Mouse (Mus musculus) frontal cortex, postnatal 10 days (tissue): ENCODE measurements around the gene Rrp15.

Experiments used
- DNase-seq, 2 experiments: peaks; one replicate each; pipeline ENCODE4 v3.0.0; 2022; ENCODE audit warnings: low spot score in 2 of 2, mixed read lengths in 1 of 2

The Rrp15 gene

GRCm38 (mm10) chr1:186714980-186715896 is 33.9 kb downstream of the Rrp15 start:
- DNase-seq = no peak

GRCm38 (mm10) chr1:186714215-186714614 is 34.9 kb downstream of the Rrp15 start:
- DNase-seq = no peak

DNA sequence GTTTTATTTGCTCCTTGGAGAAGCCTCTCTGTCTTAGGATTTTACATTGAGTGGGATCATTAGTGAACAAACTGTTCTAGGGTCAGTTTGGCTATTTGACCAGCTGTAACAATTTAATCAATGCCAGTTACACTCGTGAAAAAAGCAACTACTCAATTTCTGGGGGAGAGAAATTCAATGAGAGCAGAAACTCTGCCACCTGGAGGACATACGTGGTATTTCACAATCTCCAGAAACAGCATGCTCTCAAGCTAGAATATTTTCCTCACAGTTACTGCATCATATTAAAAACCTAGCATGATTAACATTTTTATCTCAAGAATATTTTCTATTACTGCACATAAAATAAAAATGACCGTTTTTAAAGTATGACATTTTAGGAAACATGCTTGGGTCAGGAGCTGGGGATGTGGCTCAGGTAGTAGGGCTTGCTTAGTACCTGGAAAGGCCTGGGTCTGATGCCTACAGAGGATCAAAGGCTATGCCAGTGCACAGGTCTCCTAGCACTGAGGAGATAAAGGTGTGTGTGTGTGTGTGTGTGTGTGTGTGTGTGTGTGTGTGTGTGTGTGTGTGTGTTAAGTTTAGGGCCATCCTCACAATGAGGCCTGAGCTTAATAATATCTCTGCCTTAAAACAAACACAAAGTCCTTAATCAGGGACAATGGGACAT is 36.2 kb downstream of the Rrp15 start:
- no peak for DNase-seq

DNA sequence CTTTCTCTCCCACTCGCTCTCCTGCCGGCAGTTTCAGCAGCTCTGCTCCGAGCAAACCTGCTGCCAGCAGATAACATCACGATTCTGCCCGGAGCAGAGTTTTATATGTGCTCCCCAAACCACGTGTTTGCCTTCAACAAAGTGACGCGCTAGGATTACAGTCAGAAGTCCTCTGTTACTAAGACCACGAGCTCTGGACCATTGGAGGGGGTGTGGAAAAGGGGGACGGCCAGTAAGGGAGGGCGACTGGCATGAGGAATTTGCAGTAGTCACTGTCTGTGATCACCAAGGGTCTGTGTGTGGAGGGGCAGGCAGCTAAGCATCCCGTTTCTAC is 43.3 kb downstream of the Rrp15 start, which contains the start of gene Tgfb2:
Gene Tgfb2 (minus strand): TSS at position 75 of the 334 bp plus-strand sequence.
- no peak for DNase-seq

- peak; percentile 29 to 60 for DNase-seq
Observed at GRCm38 (mm10) chr1:186705203-186705914, 43.8 kb downstream of the Rrp15 start.

GRCm38 (mm10) chr1:186703980-186704701 is 45.0 kb downstream of the Rrp15 start:
- DNase-seq = no peak

- DNase-seq = no peak
Observed at GRCm38 (mm10) chr1:186703256-186703979, 45.7 kb downstream of the Rrp15 start.

DNA sequence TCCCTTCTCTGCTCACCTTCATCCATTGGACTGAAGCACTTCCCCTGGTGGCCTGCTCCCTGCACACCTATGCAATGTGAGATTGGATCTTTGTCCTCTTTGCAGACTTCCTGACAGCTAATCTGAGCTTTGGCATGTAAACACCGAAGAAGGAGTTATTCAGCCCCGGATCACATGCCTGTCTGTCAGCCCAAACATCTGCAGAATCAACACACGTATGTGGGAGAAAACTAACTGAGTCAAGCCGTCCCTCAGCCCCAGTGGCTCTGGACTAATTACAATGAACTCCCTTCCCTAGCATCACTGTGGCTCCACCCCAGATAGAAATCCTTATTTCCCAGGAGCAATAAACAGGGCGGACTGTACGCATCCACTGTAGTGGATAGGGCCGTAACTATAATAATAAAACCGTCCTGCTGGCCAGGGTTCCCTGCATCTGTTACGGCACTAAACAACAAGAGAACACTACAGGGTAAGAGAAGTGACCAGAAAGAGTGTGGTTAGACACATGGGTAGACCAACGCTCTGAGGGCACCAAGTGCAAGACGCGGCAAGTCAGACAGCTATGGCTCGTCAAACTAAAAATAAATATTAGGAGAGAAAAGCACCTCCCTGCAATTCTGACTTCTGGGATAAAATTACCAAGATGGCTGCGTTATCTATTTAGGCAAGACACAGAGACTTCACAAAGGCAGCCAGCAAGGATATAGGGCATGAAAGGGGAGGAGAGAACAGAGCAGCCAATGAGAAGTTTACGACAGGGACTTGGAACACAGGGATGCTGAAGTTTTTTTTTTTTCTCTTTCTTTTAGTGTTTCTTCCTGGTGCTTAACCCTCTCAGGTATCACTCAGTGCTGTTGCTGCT is 46.5 kb downstream of the Rrp15 start:
- DNase-seq = no peak

GRCm38 (mm10) chr1:186701206-186701905 is 47.8 kb downstream of the Rrp15 start:
- DNase-seq = no peak

GRCm38 (mm10) chr1:186700496-186700895 is 48.7 kb downstream of the Rrp15 start:
- DNase-seq = no peak

GRCm38 (mm10) chr1:186698583-186699338 is 50.4 kb downstream of the Rrp15 start:
- DNase-seq = no peak

GRCm38 (mm10) chr1:186696231-186696630 is 52.9 kb downstream of the Rrp15 start:
- DNase-seq = no peak

GRCm38 (mm10) chr1:186695361-186695760 is 53.8 kb downstream of the Rrp15 start:
- DNase-seq = no peak

- no peak for DNase-seq
Observed at GRCm38 (mm10) chr1:186692370-186692769, 56.8 kb downstream of the Rrp15 start.

DNA sequence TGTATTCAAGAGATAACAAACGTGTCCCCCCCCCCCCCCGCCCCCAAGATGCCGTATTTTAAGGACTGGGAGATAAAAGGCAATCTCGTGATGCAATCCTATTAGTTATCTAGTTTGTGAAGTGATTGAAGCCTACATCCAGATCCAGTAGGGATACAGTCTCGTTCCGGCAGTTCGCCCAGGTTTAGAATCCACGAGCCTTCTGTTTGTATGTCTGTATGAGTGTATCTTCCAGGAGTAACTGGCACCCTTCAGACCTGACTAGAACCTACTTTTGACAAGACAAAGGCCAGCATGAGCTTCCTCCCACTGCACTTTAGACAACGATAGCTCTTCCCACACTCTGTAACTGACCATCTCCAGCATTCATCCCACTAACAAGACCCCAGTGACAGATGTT is 57.5 kb downstream of the Rrp15 start:
- no peak for DNase-seq

DNA sequence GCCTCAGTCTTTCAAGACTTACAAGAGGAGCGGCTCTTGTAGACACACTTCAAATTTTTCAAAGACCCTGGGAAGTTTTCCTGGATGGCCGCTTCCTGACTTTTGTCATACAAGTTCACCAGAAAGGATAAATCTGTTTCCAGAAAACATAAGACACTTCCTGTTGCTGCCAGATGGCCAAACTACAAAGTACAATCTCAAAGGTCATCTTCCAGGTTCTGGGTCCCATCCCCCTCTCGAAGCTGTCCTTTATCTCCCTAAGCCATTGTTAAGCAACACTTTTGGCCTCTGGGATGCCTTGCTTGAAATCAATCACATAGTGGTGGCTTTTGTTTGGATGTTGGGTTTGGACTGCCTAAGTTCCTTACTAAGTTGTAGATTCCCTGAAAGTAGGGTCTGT is 65.1 kb downstream of the Rrp15 start:
- DNase-seq = no peak

DNA sequence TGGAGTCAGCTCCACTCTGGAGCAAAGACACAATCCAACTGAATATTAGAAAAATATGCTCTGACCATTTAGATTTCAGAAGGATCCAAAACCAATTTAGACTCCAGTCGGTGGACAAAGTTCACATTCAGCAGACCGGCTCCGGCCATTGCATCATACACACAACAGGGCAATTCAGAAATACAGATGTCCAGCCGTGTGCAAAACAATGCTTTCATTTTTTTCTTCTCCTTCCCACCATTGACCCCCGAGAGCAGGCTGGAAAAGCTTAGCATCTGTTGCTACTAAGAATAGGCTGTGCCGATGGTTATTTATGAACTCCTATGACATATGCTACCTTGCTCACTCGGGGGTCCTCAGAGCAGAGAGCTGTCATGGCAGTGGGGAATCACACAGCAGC is 66.6 kb downstream of the Rrp15 start:
- no peak for DNase-seq

DNA sequence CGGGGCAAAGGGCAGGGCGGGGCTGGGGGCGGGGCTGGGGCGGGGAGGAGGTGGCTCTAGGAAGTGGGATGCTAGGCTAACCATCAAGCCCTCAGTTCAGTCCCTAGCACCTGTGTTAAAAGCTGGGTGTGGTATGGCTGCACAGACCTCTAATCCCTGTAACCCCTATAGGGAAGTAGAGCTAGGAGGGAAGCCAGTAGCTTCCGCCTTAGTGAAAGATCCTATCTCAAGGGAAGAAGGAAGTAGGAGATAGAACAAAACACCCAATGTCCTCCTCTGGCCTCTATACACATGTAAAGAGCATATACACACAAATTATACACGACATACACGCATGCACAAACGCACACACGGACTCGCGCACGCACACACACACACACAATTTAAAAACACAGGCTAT is 71.5 kb downstream of the Rrp15 start:
- DNase-seq = no peak

DNA sequence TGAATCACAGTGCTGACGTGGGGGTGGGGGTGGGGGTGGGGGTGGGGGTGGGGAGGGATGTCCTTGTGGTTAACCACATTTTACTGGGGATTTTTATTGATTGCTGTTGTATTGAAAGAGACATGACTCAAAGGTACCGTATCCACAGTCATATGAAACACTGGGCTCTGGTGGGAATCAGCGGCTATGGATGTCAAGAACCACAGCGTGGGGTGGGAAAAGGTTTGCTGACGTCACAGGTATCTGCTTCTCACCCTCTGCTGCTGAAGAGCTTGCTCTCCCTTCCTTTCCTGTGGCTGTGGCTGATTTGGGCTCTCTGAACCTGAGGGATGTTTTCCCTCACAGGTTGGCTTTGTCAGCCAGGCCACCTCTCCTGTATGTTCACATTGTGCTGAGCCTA is 73.0 kb downstream of the Rrp15 start:
- DNase-seq = no peak
